Mouse (Mus musculus): ENCODE results near the gene Fam193a.

GRCm38 (mm10) chr5:34398326-34398725 is 28.6 kb downstream of the Fam193a start:
- TF ChIP-seq POLR2A (IDR thresholded peaks at IDR 0.05; ENCODE audit: control insufficient read depth, low read depth, low read length) = no peak
- TF ChIP-seq CTCF (IDR thresholded peaks at IDR 0.05; ENCODE audit: control insufficient read depth, insufficient read depth, insufficient replicate concordance, low read depth, low read length) = no peak

All from testis, adult 2 months (tissue).